Mouse (Mus musculus): ENCODE measurements around the gene Snrk.

GRCm38 (mm10) chr9:122193823-122194222 is 76.8 kb downstream of the Snrk start:
- TF ChIP-seq POLR2A (IDR thresholded peaks at IDR 0.05; ENCODE audit: borderline replicate concordance, insufficient read depth, low read length) = no peak
- TF ChIP-seq CTCF (IDR thresholded peaks at IDR 0.05; ENCODE audit: borderline replicate concordance, insufficient read depth, low read depth, low read length) = no peak

All from cerebellum, adult 2 months (tissue).